Mouse (Mus musculus): ENCODE measurements at regions not wholly inside any gene's neighbourhood (a gene's known extent, or its start where the extent isn't known, plus 50 kb on each side); places are given as distances from the start of the nearest gene placed in this dataset.

DNA sequence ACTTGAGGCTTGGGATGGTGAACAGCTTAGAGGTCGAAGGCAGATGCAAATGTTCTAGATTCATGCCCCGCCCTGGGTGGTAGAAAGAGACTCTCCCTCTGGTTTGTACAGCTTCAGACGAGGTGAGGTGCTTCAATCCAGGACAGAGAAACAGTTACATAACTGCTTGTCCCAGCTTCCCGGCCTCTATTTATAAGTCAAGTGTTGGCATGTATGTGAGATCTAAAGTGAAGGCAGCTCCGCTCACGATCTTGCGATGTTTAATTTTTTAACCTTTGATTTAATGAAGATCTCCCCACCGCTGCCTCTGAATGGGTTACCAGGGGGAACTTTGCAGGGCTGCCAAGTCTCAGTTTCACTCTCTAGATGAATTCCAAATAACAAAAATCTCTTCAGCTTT lies 266.9 kb upstream of the Zfp64 start:
- Histone ChIP-seq H3K27ac (ENCODE audit: low read depth, low read length) (no peak overlapping the region), H3K9ac (ENCODE audit: low read depth, low read length) (no peak overlapping the region), H3K9me3 (ENCODE audit: control insufficient read depth) (no peaks in the 10 kb centered on the region), H3K27me3 (replicated peaks; ENCODE audit: control insufficient read depth, insufficient read depth, low read length) (no peaks in the 10 kb centered on the region), H3K4me3 (ENCODE audit: low read depth, low read length) (no peak overlapping the region), H3K4me1 (replicated peaks; ENCODE audit: control insufficient read depth, insufficient read depth, low read length) (no peaks in the 10 kb centered on the region), H3K36me3 (ENCODE audit: control insufficient read depth, insufficient read depth) (no peaks in the 10 kb centered on the region), H3K4me2 (replicated peaks; ENCODE audit: low read depth) (no peak overlapping the region)
- 74% methylated on average over 8 of the region's 8 CpGs for WGBS
- ATAC-seq: no peak
- no peak for TF ChIP-seq CTCF (IDR thresholded peaks at IDR 0.05; ENCODE audit: low read depth)

- H3K27ac ChIP-seq (ENCODE audit: low read depth, low read length): no peak overlapping the region
- no peak for ATAC-seq
- H3K9ac ChIP-seq (ENCODE audit: low read depth, low read length): no peak overlapping the region
- TF ChIP-seq CTCF (IDR thresholded peaks at IDR 0.05; ENCODE audit: low read depth): no peak
- 72% methylated on average over 7 of the region's 7 CpGs for WGBS
- no peak overlapping the region for H3K4me2 ChIP-seq (replicated peaks; ENCODE audit: low read depth)
- H3K36me3 ChIP-seq (ENCODE audit: control insufficient read depth, insufficient read depth): no peaks in the 10 kb centered on the region
- H3K27me3 ChIP-seq (replicated peaks; ENCODE audit: control insufficient read depth, insufficient read depth, low read length): no peaks in the 10 kb centered on the region
- H3K4me1 ChIP-seq (replicated peaks; ENCODE audit: control insufficient read depth, insufficient read depth, low read length): no peaks in the 10 kb centered on the region
- no peak overlapping the region for H3K4me3 ChIP-seq (ENCODE audit: low read depth, low read length)
- no peaks in the 10 kb centered on the region for H3K9me3 ChIP-seq (ENCODE audit: control insufficient read depth)
These were observed 265.8 kb upstream of the Zfp64 start for GRCm38 (mm10) chr2:169221141-169221540.

DNA sequence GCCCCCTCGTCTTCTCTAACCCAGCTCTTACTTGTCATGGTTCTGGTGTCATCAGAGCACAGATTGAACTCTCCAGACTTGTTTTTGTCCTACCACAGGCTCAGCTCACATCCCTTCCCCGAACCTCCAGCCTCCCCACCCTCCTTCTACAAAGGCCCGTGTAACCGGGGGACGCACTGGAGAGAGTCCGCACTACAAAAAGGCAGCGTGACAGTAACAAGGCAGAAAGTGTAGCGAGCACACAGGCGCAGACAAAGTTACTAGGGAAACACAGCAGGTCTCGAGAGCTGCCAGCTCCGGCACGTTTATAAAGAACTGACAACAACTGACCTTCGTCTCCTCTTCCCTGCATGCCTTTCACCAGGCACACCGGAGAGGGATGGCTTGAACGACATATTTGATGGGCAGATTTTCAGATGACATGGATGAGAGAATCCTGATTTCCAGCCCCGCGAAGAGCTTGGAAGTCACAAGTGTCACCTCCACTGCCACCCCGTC lies 260.2 kb upstream of the Zfp64 start:
- Histone ChIP-seq H3K36me3 (ENCODE audit: control insufficient read depth, insufficient read depth) (no peaks in the 10 kb centered on the region), H3K9me3 (ENCODE audit: control insufficient read depth) (no peaks in the 10 kb centered on the region), H3K27ac (ENCODE audit: low read depth, low read length) (no peak overlapping the region), H3K4me1 (replicated peaks; ENCODE audit: control insufficient read depth, insufficient read depth, low read length) (no peaks in the 10 kb centered on the region), H3K4me3 (ENCODE audit: low read depth, low read length) (no peak overlapping the region), H3K9ac (ENCODE audit: low read depth, low read length) (no peak overlapping the region), H3K27me3 (replicated peaks; ENCODE audit: control insufficient read depth, insufficient read depth, low read length) (no peaks in the 10 kb centered on the region), H3K4me2 (replicated peaks; ENCODE audit: low read depth) (no peak overlapping the region)
- TF ChIP-seq CTCF (IDR thresholded peaks at IDR 0.05; ENCODE audit: low read depth): no peak
- no peak for ATAC-seq
- 81% methylated on average over 18 of the region's 18 CpGs for WGBS

DNA sequence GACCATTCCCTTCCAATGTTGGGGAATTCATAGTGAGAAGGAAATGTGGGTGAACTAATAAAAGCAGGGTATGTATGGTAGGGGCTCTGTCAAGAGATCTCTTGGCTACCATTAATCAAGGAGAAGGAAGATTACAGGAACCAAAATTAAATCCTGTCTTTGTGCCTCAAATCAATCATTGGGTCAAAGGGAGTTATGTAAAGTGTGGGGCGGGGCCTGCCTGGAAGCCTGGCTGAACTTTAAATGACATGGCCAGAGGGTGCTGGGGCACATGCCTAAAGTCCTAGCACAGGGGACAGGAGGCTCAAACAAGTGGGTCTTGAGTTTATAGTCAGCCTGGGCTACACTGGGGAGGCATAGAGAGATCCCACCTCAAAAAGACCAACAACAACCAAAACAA lies 259.0 kb upstream of the Zfp64 start:
- TF ChIP-seq CTCF (IDR thresholded peaks at IDR 0.05; ENCODE audit: low read depth): no peak
- no peak for ATAC-seq

DNA sequence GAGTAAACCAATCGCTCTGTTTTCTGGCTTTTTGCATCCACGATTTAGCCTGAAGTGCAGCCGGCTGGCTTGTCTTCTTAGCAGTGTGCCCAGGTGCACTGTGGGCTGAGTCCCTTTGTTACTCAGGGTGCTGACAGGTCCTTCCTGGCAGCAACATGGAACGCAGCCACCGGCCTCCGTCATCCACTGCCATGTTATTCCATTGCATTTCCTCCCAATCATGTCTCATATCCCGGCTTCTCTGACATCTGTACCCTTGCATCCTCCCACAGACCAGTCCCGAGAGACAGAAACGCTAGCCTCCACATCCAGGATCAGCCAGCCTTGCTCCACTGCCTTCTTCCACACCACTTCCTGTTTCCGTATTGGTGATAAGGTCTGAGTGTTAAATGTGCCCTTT lies 257.9 kb upstream of the Zfp64 start:
- 66% methylated on average over 10 of the region's 10 CpGs for WGBS
- no peak for ATAC-seq
- Histone ChIP-seq H3K4me3 (ENCODE audit: low read depth, low read length) (no peak overlapping the region), H3K4me2 (replicated peaks; ENCODE audit: low read depth) (no peak overlapping the region), H3K9me3 (ENCODE audit: control insufficient read depth) (no peaks in the 10 kb centered on the region), H3K4me1 (replicated peaks; ENCODE audit: control insufficient read depth, insufficient read depth, low read length) (no peaks in the 10 kb centered on the region), H3K9ac (ENCODE audit: low read depth, low read length) (no peak overlapping the region), H3K36me3 (ENCODE audit: control insufficient read depth, insufficient read depth) (no peaks in the 10 kb centered on the region), H3K27me3 (replicated peaks; ENCODE audit: control insufficient read depth, insufficient read depth, low read length) (no peaks in the 10 kb centered on the region), H3K27ac (ENCODE audit: low read depth, low read length) (no peak overlapping the region)
- TF ChIP-seq CTCF (IDR thresholded peaks at IDR 0.05; ENCODE audit: low read depth): no peak

More for the DNA sequence above, 259.0 kb upstream of the Zfp64 start:
- Histone ChIP-seq H3K4me3 (ENCODE audit: low read depth, low read length) (no peak overlapping the region), H3K36me3 (ENCODE audit: control insufficient read depth, insufficient read depth) (no peaks in the 10 kb centered on the region), H3K4me1 (replicated peaks; ENCODE audit: control insufficient read depth, insufficient read depth, low read length) (no peaks in the 10 kb centered on the region), H3K9ac (ENCODE audit: low read depth, low read length) (no peak overlapping the region), H3K4me2 (replicated peaks; ENCODE audit: low read depth) (no peak overlapping the region), H3K27me3 (replicated peaks; ENCODE audit: control insufficient read depth, insufficient read depth, low read length) (no peaks in the 10 kb centered on the region), H3K27ac (ENCODE audit: low read depth, low read length) (no peak overlapping the region), H3K9me3 (ENCODE audit: control insufficient read depth) (no peaks in the 10 kb centered on the region)
- WGBS: 81% methylated on average over 1 of the region's 1 CpGs

DNA sequence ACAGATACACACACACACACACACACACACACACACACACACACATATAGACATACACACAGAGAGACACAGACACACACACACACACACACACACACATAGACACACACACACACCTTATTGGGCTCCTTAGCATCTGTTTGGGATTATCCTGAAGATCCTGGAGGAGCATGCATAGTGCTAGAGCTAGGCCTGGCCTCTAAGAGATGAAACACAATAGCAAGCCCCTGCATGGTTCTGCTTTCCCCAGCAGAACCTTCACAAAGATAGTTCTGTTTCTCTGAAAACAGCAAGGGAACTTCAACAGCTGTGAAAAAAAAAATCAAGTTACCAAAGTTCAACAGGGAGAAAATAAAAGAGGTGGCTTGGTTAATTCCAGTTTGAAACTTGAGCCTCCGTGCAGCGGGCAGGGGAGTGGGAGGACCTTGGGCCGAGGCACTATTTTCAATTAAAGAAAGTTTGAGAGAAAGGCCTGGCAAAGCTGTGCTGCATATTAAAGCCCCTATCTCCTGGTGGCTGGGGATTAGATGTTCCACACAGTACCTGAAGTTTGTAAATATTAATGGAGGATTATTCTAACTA lies 257.4 kb upstream of the Zfp64 start:
- WGBS: 59% methylated on average over 3 of the region's 3 CpGs
- Histone ChIP-seq H3K27ac (ENCODE audit: low read depth, low read length) (no peak overlapping the region), H3K36me3 (ENCODE audit: control insufficient read depth, insufficient read depth) (no peaks in the 10 kb centered on the region), H3K4me1 (replicated peaks; ENCODE audit: control insufficient read depth, insufficient read depth, low read length) (no peaks in the 10 kb centered on the region), H3K4me3 (ENCODE audit: low read depth, low read length) (no peak overlapping the region), H3K9ac (ENCODE audit: low read depth, low read length) (no peak overlapping the region), H3K27me3 (replicated peaks; ENCODE audit: control insufficient read depth, insufficient read depth, low read length) (no peaks in the 10 kb centered on the region), H3K9me3 (ENCODE audit: control insufficient read depth) (no peaks in the 10 kb centered on the region), H3K4me2 (replicated peaks; ENCODE audit: low read depth) (no peak overlapping the region)
- no peak for ATAC-seq
- no peak for TF ChIP-seq CTCF (IDR thresholded peaks at IDR 0.05; ENCODE audit: low read depth)

All from intestine, postnatal 0 days (tissue).